Mouse (Mus musculus): ENCODE measurements around the gene Hnrnpdl. TPM values are rescaled to one million over a fixed set of nuclear protein-coding genes. Genes with fewer than 3 reads are reported as not detected.

Gene Hnrnpdl
- polyA plus RNA-seq, 1 experiment: 257 TPM

- DNase-seq: no peak
- TF ChIP-seq POLR2A (IDR thresholded peaks at IDR 0.05; ENCODE audit: borderline replicate concordance, insufficient read depth, low read length) (no peak), CTCF (IDR thresholded peaks at IDR 0.05; ENCODE audit: borderline replicate concordance, insufficient read depth, low read depth, low read length) (no peak)
- Histone ChIP-seq H3K27ac (ENCODE audit: insufficient read depth, low read length) (no peak overlapping the region), H3K4me1 (ENCODE audit: control insufficient read depth, insufficient read depth, low read length) (no peaks in the 10 kb centered on the region), H3K27me3 (ENCODE audit: control insufficient read depth, insufficient read depth, low read length) (no peaks in the 10 kb centered on the region), H3K4me3 (replicated peaks; ENCODE audit: insufficient read depth, low read depth, low read length) (no peak overlapping the region)
- 49% methylated on average over 9 of the region's 9 CpGs for WGBS
Observed at GRCm38 (mm10) chr5:100072557-100072956, 33.1 kb upstream of the Hnrnpdl start.

GRCm38 (mm10) chr5:100071541-100071940 lies 32.1 kb upstream of the Hnrnpdl start:
- no peak overlapping the region for H3K27ac ChIP-seq (ENCODE audit: insufficient read depth, low read length)
- WGBS: 93% methylated on average over 5 of the region's 5 CpGs
- TF ChIP-seq CTCF (IDR thresholded peaks at IDR 0.05; ENCODE audit: borderline replicate concordance, insufficient read depth, low read depth, low read length): no peak
- TF ChIP-seq POLR2A (IDR thresholded peaks at IDR 0.05; ENCODE audit: borderline replicate concordance, insufficient read depth, low read length): no peak
- no peak overlapping the region for H3K4me3 ChIP-seq (replicated peaks; ENCODE audit: insufficient read depth, low read depth, low read length)
- no peaks in the 10 kb centered on the region for H3K4me1 ChIP-seq (ENCODE audit: control insufficient read depth, insufficient read depth, low read length)
- DNase-seq: no peak
- no peaks in the 10 kb centered on the region for H3K27me3 ChIP-seq (ENCODE audit: control insufficient read depth, insufficient read depth, low read length)

GRCm38 (mm10) chr5:100070255-100070654 lies 30.8 kb upstream of the Hnrnpdl start:
- 17% methylated on average over 3 of the region's 3 CpGs for WGBS
- peak; percentile 98 for TF ChIP-seq CTCF (IDR thresholded peaks at IDR 0.05; ENCODE audit: borderline replicate concordance, insufficient read depth, low read depth, low read length)
- TF ChIP-seq POLR2A (IDR thresholded peaks at IDR 0.05; ENCODE audit: borderline replicate concordance, insufficient read depth, low read length): no peak
- peak; percentile 75 to 88 for DNase-seq
- Histone ChIP-seq H3K27me3 (ENCODE audit: control insufficient read depth, insufficient read depth, low read length) (no peaks in the 10 kb centered on the region), H3K27ac (ENCODE audit: insufficient read depth, low read length) (no peak overlapping the region), H3K4me3 (replicated peaks; ENCODE audit: insufficient read depth, low read depth, low read length) (no peak overlapping the region), H3K4me1 (ENCODE audit: control insufficient read depth, insufficient read depth, low read length) (no peaks in the 10 kb centered on the region)

GRCm38 (mm10) chr5:100069526-100069925 lies 30.1 kb upstream of the Hnrnpdl start:
- Histone ChIP-seq H3K4me3 (replicated peaks; ENCODE audit: insufficient read depth, low read depth, low read length) (no peak overlapping the region), H3K27me3 (ENCODE audit: control insufficient read depth, insufficient read depth, low read length) (no peaks in the 10 kb centered on the region), H3K27ac (ENCODE audit: insufficient read depth, low read length) (no peak overlapping the region), H3K4me1 (ENCODE audit: control insufficient read depth, insufficient read depth, low read length) (no peaks in the 10 kb centered on the region)
- DNase-seq: no peak
- TF ChIP-seq POLR2A (IDR thresholded peaks at IDR 0.05; ENCODE audit: borderline replicate concordance, insufficient read depth, low read length) (no peak), CTCF (IDR thresholded peaks at IDR 0.05; ENCODE audit: borderline replicate concordance, insufficient read depth, low read depth, low read length) (no peak)
- WGBS: 96% methylated on average over 2 of the region's 2 CpGs

GRCm38 (mm10) chr5:100067579-100067978 lies 28.1 kb upstream of the Hnrnpdl start:
- 90% methylated on average over 16 of the region's 16 CpGs for WGBS
- Histone ChIP-seq H3K4me1 (ENCODE audit: control insufficient read depth, insufficient read depth, low read length) (no peaks in the 10 kb centered on the region), H3K27me3 (ENCODE audit: control insufficient read depth, insufficient read depth, low read length) (no peaks in the 10 kb centered on the region), H3K4me3 (replicated peaks; ENCODE audit: insufficient read depth, low read depth, low read length) (no peak overlapping the region), H3K27ac (ENCODE audit: insufficient read depth, low read length) (no peak overlapping the region)
- TF ChIP-seq POLR2A (IDR thresholded peaks at IDR 0.05; ENCODE audit: borderline replicate concordance, insufficient read depth, low read length): no peak
- TF ChIP-seq CTCF (IDR thresholded peaks at IDR 0.05; ENCODE audit: borderline replicate concordance, insufficient read depth, low read depth, low read length): no peak
- no peak for DNase-seq

GRCm38 (mm10) chr5:100060876-100061275 lies 21.4 kb upstream of the Hnrnpdl start:
- Histone ChIP-seq H3K27ac (ENCODE audit: insufficient read depth, low read length) (no peak overlapping the region), H3K4me3 (replicated peaks; ENCODE audit: insufficient read depth, low read depth, low read length) (no peak overlapping the region), H3K4me1 (ENCODE audit: control insufficient read depth, insufficient read depth, low read length) (no peaks in the 10 kb centered on the region), H3K27me3 (ENCODE audit: control insufficient read depth, insufficient read depth, low read length) (no peaks in the 10 kb centered on the region)
- DNase-seq: no peak
- WGBS: 90% methylated on average over 14 of the region's 14 CpGs
- TF ChIP-seq POLR2A (IDR thresholded peaks at IDR 0.05; ENCODE audit: borderline replicate concordance, insufficient read depth, low read length): no peak
- TF ChIP-seq CTCF (IDR thresholded peaks at IDR 0.05; ENCODE audit: borderline replicate concordance, insufficient read depth, low read depth, low read length): no peak

GRCm38 (mm10) chr5:100059326-100059725 lies 19.9 kb upstream of the Hnrnpdl start:
- TF ChIP-seq POLR2A (IDR thresholded peaks at IDR 0.05; ENCODE audit: borderline replicate concordance, insufficient read depth, low read length): no peak
- TF ChIP-seq CTCF (IDR thresholded peaks at IDR 0.05; ENCODE audit: borderline replicate concordance, insufficient read depth, low read depth, low read length): no peak
- Histone ChIP-seq H3K27me3 (ENCODE audit: control insufficient read depth, insufficient read depth, low read length) (no peaks in the 10 kb centered on the region), H3K4me1 (ENCODE audit: control insufficient read depth, insufficient read depth, low read length) (peaks cover 4% of the 10 kb centered on the region), H3K4me3 (replicated peaks; ENCODE audit: insufficient read depth, low read depth, low read length) (no peak overlapping the region), H3K27ac (ENCODE audit: insufficient read depth, low read length) (no peak overlapping the region; the same call in 1 of the 2 replicates)
- no peak for DNase-seq
- 41% methylated on average over 6 of the region's 6 CpGs for WGBS

GRCm38 (mm10) chr5:100058729-100059128 lies 19.3 kb upstream of the Hnrnpdl start:
- no peaks in the 10 kb centered on the region for H3K27me3 ChIP-seq (ENCODE audit: control insufficient read depth, insufficient read depth, low read length)
- H3K4me1 ChIP-seq (ENCODE audit: control insufficient read depth, insufficient read depth, low read length): peaks cover 4% of the 10 kb centered on the region
- DNase-seq: no peak
- WGBS: 64% methylated on average over 6 of the region's 6 CpGs
- TF ChIP-seq POLR2A (IDR thresholded peaks at IDR 0.05; ENCODE audit: borderline replicate concordance, insufficient read depth, low read length) (no peak), CTCF (IDR thresholded peaks at IDR 0.05; ENCODE audit: borderline replicate concordance, insufficient read depth, low read depth, low read length) (no peak)
- no peak overlapping the region for H3K27ac ChIP-seq (ENCODE audit: insufficient read depth, low read length)
- H3K4me3 ChIP-seq (replicated peaks; ENCODE audit: insufficient read depth, low read depth, low read length): no peak overlapping the region
